Mouse (Mus musculus): ENCODE data around the gene Rsbn1.

DNA sequence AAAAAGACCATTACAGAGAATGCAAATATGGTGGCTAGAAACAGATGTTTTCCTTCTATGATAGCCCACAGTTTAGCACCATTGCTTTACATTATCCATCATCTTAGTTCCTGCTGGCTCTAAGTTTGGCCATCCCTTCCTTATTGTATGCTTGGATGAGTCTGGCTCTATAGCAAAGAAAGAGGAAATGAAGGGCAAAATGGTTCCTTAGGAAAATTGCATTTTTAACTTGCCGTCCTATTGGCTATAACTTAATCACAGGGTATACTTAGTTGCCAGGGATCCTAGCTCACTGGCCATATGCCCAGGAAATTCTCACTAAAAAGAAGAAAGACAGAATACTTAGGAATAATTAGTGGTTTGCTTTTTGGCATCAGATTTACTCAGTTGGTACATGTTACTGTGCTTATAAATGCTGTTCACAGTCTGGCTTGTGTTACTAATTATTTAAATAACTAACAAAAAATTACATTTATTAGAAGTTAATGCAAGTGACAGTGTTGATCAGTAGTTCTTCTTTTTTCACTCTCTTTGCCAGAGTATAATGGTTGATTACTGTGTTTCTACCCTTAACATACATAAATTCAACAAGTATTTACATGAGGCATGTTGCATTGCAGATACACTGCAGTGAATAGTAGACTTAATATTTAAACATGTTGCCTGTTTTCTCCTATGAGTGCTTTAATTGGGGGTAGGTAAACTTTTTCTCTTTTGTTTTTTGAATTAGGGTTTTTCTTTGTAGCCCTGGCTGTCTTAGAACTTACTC is 31.1 kb downstream of the Rsbn1 start:
- TF ChIP-seq CTCF (IDR thresholded peaks at IDR 0.05; ENCODE audit: insufficient read depth, low read length) (no peak), POLR2A (IDR thresholded peaks at IDR 0.05; ENCODE audit: borderline replicate concordance, extremely low read depth, low read depth, low read length) (no peak)

Data from lung, adult 2 months (tissue).